Mouse (Mus musculus): ENCODE results near the gene Atf7ip2. TPM values are rescaled to one million over a fixed set of nuclear protein-coding genes. Genes with fewer than 3 reads are reported as not detected.
"Not testable (repeated sequence)": the region's sequence is repeated elsewhere in the genome, so short reads cannot be mapped to it uniquely, and the experiment has no call there.

Gene Atf7ip2
- polyA plus RNA-seq (2014; fragmentation: Nextera tagmentation; extraction: Ambion mirVana), result 1.3 and 1.7 TPM in 2 replicates

GRCm38 (mm10) chr16:10192679-10193506, at the start of gene Atf7ip2:
Gene Atf7ip2 (plus strand): TSS chr16:10192712.
- ATAC-seq (ENCODE audit: low FRiP score), result peak; percentile 100
- H3K4me1 ChIP-seq (replicated peaks; ENCODE audit: control insufficient read depth, insufficient read depth, low read length), result peaks cover 4% of the 10 kb centered on the region; the same call in 1 of the 2 replicates
- no peaks in the 10 kb centered on the region for H3K27me3 ChIP-seq (ENCODE audit: control insufficient read depth, insufficient read depth, low read length)
- no peak within 1 kb of the TSS for H3K27ac ChIP-seq (ENCODE audit: low read depth, low read length)
- H3K36me3 ChIP-seq (ENCODE audit: control insufficient read depth, insufficient read depth, low read length), result no peaks in the 10 kb centered on the region
- no peaks in the 10 kb centered on the region for H3K9me3 ChIP-seq (ENCODE audit: control insufficient read depth, low read length)
- peak within 1 kb of the TSS; percentile 41; the same call in 1 of the 2 replicates for H3K9ac ChIP-seq (ENCODE audit: low read depth, low read length)
- under 1% methylated on average over 57 of the region's 63 CpGs for WGBS
- H3K4me3 ChIP-seq (ENCODE audit: low read depth, low read length), result peak within 1 kb of the TSS; percentile 51
- DNase-seq (ENCODE audit: low spot score), result peak; percentile 89
- peak within 1 kb of the TSS; percentile 97 for H3K4me2 ChIP-seq (replicated peaks; ENCODE audit: low read depth, low read length)

DNA sequence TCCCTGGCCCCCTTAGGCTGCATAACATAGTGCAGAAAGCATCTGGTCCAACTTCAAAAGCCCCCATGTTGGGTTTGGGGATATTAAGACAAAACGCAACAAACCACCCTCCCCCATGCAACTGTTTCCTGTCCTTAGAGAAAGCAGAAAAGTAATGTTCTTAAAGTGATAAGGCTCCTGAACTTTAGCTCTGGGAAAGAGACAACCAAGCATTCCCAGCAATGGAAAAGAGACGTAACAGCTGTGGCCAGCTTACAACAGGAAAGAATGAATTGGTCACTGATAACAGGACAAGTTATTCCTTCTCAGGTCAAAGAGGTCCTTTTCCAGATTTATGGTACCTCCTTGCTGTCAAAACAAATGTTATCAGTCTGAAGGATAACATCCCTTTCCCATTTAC, 49.3 kb upstream of the Atf7ip2 start:
- no peak overlapping the region for H3K4me2 ChIP-seq (replicated peaks; ENCODE audit: low read depth, low read length)
- no peak overlapping the region for H3K27ac ChIP-seq (ENCODE audit: low read depth, low read length)
- H3K4me3 ChIP-seq (ENCODE audit: low read depth, low read length), result no peak overlapping the region
- H3K9me3 ChIP-seq (ENCODE audit: control insufficient read depth, low read length), result no peaks in the 10 kb centered on the region
- no peaks in the 10 kb centered on the region for H3K36me3 ChIP-seq (ENCODE audit: control insufficient read depth, insufficient read depth, low read length)
- no peak for DNase-seq (ENCODE audit: low spot score)
- no peaks in the 10 kb centered on the region for H3K27me3 ChIP-seq (ENCODE audit: control insufficient read depth, insufficient read depth, low read length)
- no peaks in the 10 kb centered on the region for H3K4me1 ChIP-seq (replicated peaks; ENCODE audit: control insufficient read depth, insufficient read depth, low read length)
- ATAC-seq (ENCODE audit: low FRiP score), result no peak
- no peak overlapping the region for H3K9ac ChIP-seq (ENCODE audit: low read depth, low read length)
- WGBS, result 80% methylated on average over 2 of the region's 2 CpGs

- no peak overlapping the region for H3K4me3 ChIP-seq (ENCODE audit: low read depth, low read length)
- H3K9ac ChIP-seq (ENCODE audit: low read depth, low read length), result no peak overlapping the region
- H3K4me2 ChIP-seq (replicated peaks; ENCODE audit: low read depth, low read length), result no peak overlapping the region
- H3K27ac ChIP-seq (ENCODE audit: low read depth, low read length), result no peak overlapping the region
- no peaks in the 10 kb centered on the region for H3K4me1 ChIP-seq (replicated peaks; ENCODE audit: control insufficient read depth, insufficient read depth, low read length)
- DNase-seq (ENCODE audit: low spot score) (no peak), ATAC-seq (ENCODE audit: low FRiP score) (no peak)
- WGBS, result 94% methylated on average over 5 of the region's 5 CpGs
- no peaks in the 10 kb centered on the region for H3K9me3 ChIP-seq (ENCODE audit: control insufficient read depth, low read length)
- H3K27me3 ChIP-seq (ENCODE audit: control insufficient read depth, insufficient read depth, low read length), result no peaks in the 10 kb centered on the region
- H3K36me3 ChIP-seq (ENCODE audit: control insufficient read depth, insufficient read depth, low read length), result no peaks in the 10 kb centered on the region
Observed at GRCm38 (mm10) chr16:10147401-10147800, 45.1 kb upstream of the Atf7ip2 start.

GRCm38 (mm10) chr16:10169123-10169905, 23.2 kb upstream of the Atf7ip2 start:
- DNase-seq (ENCODE audit: low spot score) (no peak), ATAC-seq (ENCODE audit: low FRiP score) (no peak)
- Histone ChIP-seq H3K4me3 (ENCODE audit: low read depth, low read length) (no peak overlapping the region), H3K4me2 (replicated peaks; ENCODE audit: low read depth, low read length) (no peak overlapping the region), H3K9me3 (ENCODE audit: control insufficient read depth, low read length) (no peaks in the 10 kb centered on the region), H3K9ac (ENCODE audit: low read depth, low read length) (no peak overlapping the region), H3K27me3 (ENCODE audit: control insufficient read depth, insufficient read depth, low read length) (no peaks in the 10 kb centered on the region), H3K36me3 (ENCODE audit: control insufficient read depth, insufficient read depth, low read length) (no peaks in the 10 kb centered on the region), H3K4me1 (replicated peaks; ENCODE audit: control insufficient read depth, insufficient read depth, low read length) (no peaks in the 10 kb centered on the region), H3K27ac (ENCODE audit: low read depth, low read length) (no peak overlapping the region)
- WGBS, result 89% methylated on average over 8 of the region's 8 CpGs

DNA sequence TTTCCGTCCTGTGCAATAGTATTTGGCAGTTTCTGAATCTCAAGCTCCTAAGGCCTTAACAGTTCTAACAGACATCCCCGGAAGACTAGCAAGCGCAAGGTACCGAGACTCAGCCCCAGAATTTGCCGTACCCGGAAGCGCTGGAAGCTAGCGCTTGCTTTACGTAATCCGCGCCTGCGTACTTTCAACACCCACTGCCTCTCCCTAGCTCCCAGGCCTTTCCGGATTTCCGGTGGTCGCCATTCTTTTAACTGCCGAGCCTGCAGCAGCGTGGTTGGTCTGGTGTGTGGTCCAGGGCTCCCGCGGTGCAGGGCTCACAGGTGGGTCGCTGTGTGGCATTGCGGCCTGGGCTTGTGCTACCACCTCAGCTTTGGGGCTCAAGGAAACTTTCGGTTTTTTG, 22.5 kb upstream of the Atf7ip2 start, which contains the start of gene Rpl39l:
Rpl39l (plus strand) TSS at position 222 of the 400 bp plus-strand sequence.
- Histone ChIP-seq H3K9me3 (ENCODE audit: control insufficient read depth, low read length) (no peaks in the 10 kb centered on the region), H3K27ac (ENCODE audit: low read depth, low read length) (no peak within 1 kb of the TSS), H3K27me3 (ENCODE audit: control insufficient read depth, insufficient read depth, low read length) (no peaks in the 10 kb centered on the region), H3K4me3 (ENCODE audit: low read depth, low read length) (no peak within 1 kb of the TSS), H3K4me2 (replicated peaks; ENCODE audit: low read depth, low read length) (no peak within 1 kb of the TSS), H3K36me3 (ENCODE audit: control insufficient read depth, insufficient read depth, low read length) (no peaks in the 10 kb centered on the region), H3K4me1 (replicated peaks; ENCODE audit: control insufficient read depth, insufficient read depth, low read length) (no peaks in the 10 kb centered on the region), H3K9ac (ENCODE audit: low read depth, low read length) (no peak within 1 kb of the TSS)
- ATAC-seq (ENCODE audit: low FRiP score) (no peak), DNase-seq (ENCODE audit: low spot score) (no peak)
- WGBS, result 87% methylated on average over 22 of the region's 22 CpGs

- Histone ChIP-seq H3K4me3 (ENCODE audit: low read depth, low read length) (no peak overlapping the region), H3K4me1 (replicated peaks; ENCODE audit: control insufficient read depth, insufficient read depth, low read length) (no peaks in the 10 kb centered on the region), H3K27me3 (ENCODE audit: control insufficient read depth, insufficient read depth, low read length) (no peaks in the 10 kb centered on the region), H3K4me2 (replicated peaks; ENCODE audit: low read depth, low read length) (no peak overlapping the region), H3K9me3 (ENCODE audit: control insufficient read depth, low read length) (no peaks in the 10 kb centered on the region), H3K27ac (ENCODE audit: low read depth, low read length) (no peak overlapping the region), H3K9ac (ENCODE audit: low read depth, low read length) (no peak overlapping the region), H3K36me3 (ENCODE audit: control insufficient read depth, insufficient read depth, low read length) (no peaks in the 10 kb centered on the region)
- DNase-seq (ENCODE audit: low spot score) (no peak), ATAC-seq (ENCODE audit: low FRiP score) (no peak)
- 86% methylated on average over 4 of the region's 4 CpGs for WGBS
Observed at GRCm38 (mm10) chr16:10171276-10171675, 21.2 kb upstream of the Atf7ip2 start.

GRCm38 (mm10) chr16:10172179-10172820, 20.2 kb upstream of the Atf7ip2 start:
- Histone ChIP-seq H3K9me3 (ENCODE audit: control insufficient read depth, low read length) (no peaks in the 10 kb centered on the region), H3K27ac (ENCODE audit: low read depth, low read length) (no peak overlapping the region), H3K27me3 (ENCODE audit: control insufficient read depth, insufficient read depth, low read length) (no peaks in the 10 kb centered on the region), H3K9ac (ENCODE audit: low read depth, low read length) (no peak overlapping the region), H3K4me2 (replicated peaks; ENCODE audit: low read depth, low read length) (no peak overlapping the region), H3K4me3 (ENCODE audit: low read depth, low read length) (no peak overlapping the region), H3K4me1 (replicated peaks; ENCODE audit: control insufficient read depth, insufficient read depth, low read length) (no peaks in the 10 kb centered on the region), H3K36me3 (ENCODE audit: control insufficient read depth, insufficient read depth, low read length) (no peaks in the 10 kb centered on the region)
- DNase-seq (ENCODE audit: low spot score), result no peak
- WGBS, result 91% methylated on average over 3 of the region's 3 CpGs
- no peak for ATAC-seq (ENCODE audit: low FRiP score)

- DNase-seq (ENCODE audit: low spot score); H3K9ac ChIP-seq (ENCODE audit: low read depth, low read length); H3K36me3 ChIP-seq (ENCODE audit: control insufficient read depth, insufficient read depth, low read length); H3K4me2 ChIP-seq (replicated peaks; ENCODE audit: low read depth, low read length); H3K27ac ChIP-seq (ENCODE audit: low read depth, low read length); H3K4me1 ChIP-seq (replicated peaks; ENCODE audit: control insufficient read depth, insufficient read depth, low read length); ATAC-seq (ENCODE audit: low FRiP score); H3K4me3 ChIP-seq (ENCODE audit: low read depth, low read length); H3K27me3 ChIP-seq (ENCODE audit: control insufficient read depth, insufficient read depth, low read length); H3K9me3 ChIP-seq (ENCODE audit: control insufficient read depth, low read length): not testable (repeated sequence)
- 93% methylated on average over 10 of the region's 10 CpGs for WGBS
Observed at GRCm38 (mm10) chr16:10187461-10187860, 5.1 kb upstream of the Atf7ip2 start.
